Mouse (Mus musculus) midbrain, embryonic 16.5 days (tissue): ENCODE measurements around the gene Sprr4. TPM values are rescaled to one million over a fixed set of nuclear protein-coding genes. Genes with fewer than 3 reads are reported as not detected.

Experiments
- ATAC-seq: fragments of 200-750 bp; cut with Nextera tagmentation; 2 replicates; pipeline ENCODE4 v1.8.0; 2017; ENCODE audit warnings: moderate TSS enrichment
- H3K27ac ChIP-seq: fragments of 300-500 bp; sonication (generic); 2 replicates; pipeline ENCODE4 v1.5.1; 2014; ENCODE audit warnings: mild to moderate bottlenecking, low read length, mixed read lengths
- H3K27me3 ChIP-seq: fragments of 300-500 bp; sonication (generic); 2 replicates; pipeline ENCODE4 v1.6.1; 2014; ENCODE audit warnings: low read depth, low read length, mixed read lengths; ENCODE audit not compliant: control insufficient read depth, insufficient read depth
- H3K36me3 ChIP-seq: fragments of 300-500 bp; sonication (generic); 2 replicates; pipeline ENCODE4 v1.6.1; 2014; ENCODE audit warnings: mild to moderate bottlenecking, low read length, moderate library complexity, mixed read lengths; ENCODE audit not compliant: control insufficient read depth, insufficient read depth
- H3K4me1 ChIP-seq: fragments of 300-500 bp; sonication (generic); 2 replicates; pipeline ENCODE4 v1.6.1; 2014; ENCODE audit warnings: mild to moderate bottlenecking, low read length, mixed read lengths; ENCODE audit not compliant: control insufficient read depth, insufficient read depth
- H3K4me2 ChIP-seq: fragments of 300-500 bp; sonication (generic); 2 replicates; pipeline ENCODE4 v1.6.1; 2014; ENCODE audit warnings: mild to moderate bottlenecking, low read length, mixed read lengths
- H3K4me3 ChIP-seq: fragments of 300-500 bp; sonication (generic); 2 replicates; pipeline ENCODE4 v1.5.1; 2014; ENCODE audit warnings: low read depth, mild to moderate bottlenecking, low read length, moderate library complexity, mixed read lengths
- H3K9ac ChIP-seq: fragments of 300-500 bp; sonication (generic); 2 replicates; pipeline ENCODE4 v1.6.1; 2014; ENCODE audit warnings: low read depth, low read length, mixed read lengths
- H3K9me3 ChIP-seq: fragments of 300-500 bp; sonication (generic); replicated peaks from 2 replicates; pipeline ENCODE4 v1.6.1; 2014; ENCODE audit warnings: mild to moderate bottlenecking, low read length, mixed read lengths; ENCODE audit not compliant: control insufficient read depth, poor library complexity, severe bottlenecking
- WGBS: fragments of 180-500 bp; shearing (Covaris S2); extraction: QIAGEN DNeasy Blood & Tissue Kit; methylation state at CpG from one replicate; pipeline ENCODE4 v1.1.7; 2014; 5-methylcytosine and 5-hydroxymethylcytosine counted together
- polyA plus RNA-seq: library from polyadenylated mRNA; unstranded; fragments of >200 nt; fragmentation: Nextera tagmentation; extraction: Ambion mirVana; gene quantifications from 2 replicates; pipeline ENCODE4 v1.2.1, GENCODE M21; 2015

Sprr4 gene
- polyA plus RNA-seq, 1 experiment from 2014 or later: not detected

DNA sequence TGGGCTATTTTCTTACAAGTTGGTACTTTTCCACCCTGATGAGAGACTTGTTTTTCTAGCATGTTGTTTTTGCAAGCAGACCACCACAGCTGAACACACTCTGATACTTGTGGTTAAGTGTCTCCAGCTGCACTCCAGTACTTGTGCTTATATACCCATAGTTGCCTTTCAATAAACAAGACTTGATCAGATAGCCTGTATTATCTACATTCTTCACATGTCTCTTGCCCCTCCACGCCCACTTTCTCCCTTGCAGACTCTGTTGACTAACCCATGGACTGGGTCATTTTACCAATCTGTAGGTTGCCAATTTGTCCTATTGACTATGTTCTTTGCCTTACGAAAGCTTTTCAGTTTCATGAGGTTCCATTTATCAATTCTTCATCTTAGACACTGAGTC, 30.2 kb downstream of the Sprr4 start:
- H3K4me2 ChIP-seq: no peak overlapping the region
- 95% methylated on average over 2 of the region's 2 CpGs for whole genome bisulfite sequencing
- no peaks in the 10 kb centered on the region for H3K4me1 ChIP-seq
- H3K9ac ChIP-seq: no peak overlapping the region
- H3K36me3 ChIP-seq: no peaks in the 10 kb centered on the region
- H3K27me3 ChIP-seq: no peaks in the 10 kb centered on the region
- no peak overlapping the region for H3K27ac ChIP-seq
- no peak overlapping the region for H3K4me3 ChIP-seq
- no peaks in the 10 kb centered on the region for H3K9me3 ChIP-seq
- ATAC-seq: no peak

DNA sequence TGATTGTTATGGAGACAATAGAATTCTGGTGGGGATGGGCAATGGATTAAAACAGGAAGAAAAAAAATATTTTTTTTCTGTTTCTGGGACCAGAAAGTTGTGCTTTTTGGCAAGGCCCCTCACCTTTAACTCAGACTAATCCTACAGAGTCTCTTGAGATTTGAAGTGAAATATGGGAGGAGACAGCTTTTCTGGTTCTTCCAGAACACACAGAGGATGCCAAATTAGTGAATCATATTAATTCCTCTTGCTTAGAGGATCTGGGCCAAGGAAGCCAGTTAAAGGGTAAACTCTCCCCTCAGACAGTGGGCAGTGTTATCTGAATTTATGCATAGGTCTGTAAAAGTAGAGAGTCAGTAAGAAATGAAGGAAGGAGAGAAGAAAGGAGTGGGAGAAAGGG, 32.9 kb downstream of the Sprr4 start:
- H3K36me3 ChIP-seq: no peaks in the 10 kb centered on the region
- no peak overlapping the region for H3K4me2 ChIP-seq
- no peaks in the 10 kb centered on the region for H3K9me3 ChIP-seq
- H3K9ac ChIP-seq: no peak overlapping the region
- no peaks in the 10 kb centered on the region for H3K4me1 ChIP-seq
- no peak overlapping the region for H3K27ac ChIP-seq
- no peak for ATAC-seq
- H3K4me3 ChIP-seq: no peak overlapping the region
- no peaks in the 10 kb centered on the region for H3K27me3 ChIP-seq

DNA sequence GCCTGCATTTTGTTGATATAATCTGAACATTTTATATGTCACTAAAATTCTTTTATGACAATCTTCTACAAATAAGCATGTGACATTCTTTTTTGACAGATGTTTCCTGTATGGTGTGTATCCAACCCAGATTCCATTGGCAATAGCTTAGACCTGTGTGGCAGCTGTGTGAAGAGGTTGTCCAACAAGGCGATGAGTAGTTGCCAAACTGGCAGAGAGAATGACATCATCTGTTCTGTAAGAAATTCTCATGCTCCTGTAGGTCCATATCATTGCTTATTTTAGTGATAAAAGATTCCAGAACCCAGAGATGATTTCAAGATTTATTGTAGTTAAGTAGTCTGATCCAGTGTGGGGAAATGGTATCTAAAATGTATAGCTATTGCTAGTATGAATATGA, 33.7 kb downstream of the Sprr4 start:
- Histone ChIP-seq H3K4me2 (no peak overlapping the region), H3K27me3 (no peaks in the 10 kb centered on the region), H3K9me3 (no peaks in the 10 kb centered on the region), H3K27ac (no peak overlapping the region), H3K4me3 (no peak overlapping the region), H3K9ac (no peak overlapping the region), H3K4me1 (no peaks in the 10 kb centered on the region), H3K36me3 (no peaks in the 10 kb centered on the region)
- 90% methylated on average over 1 of the region's 1 CpGs for WGBS
- ATAC-seq: no peak

DNA sequence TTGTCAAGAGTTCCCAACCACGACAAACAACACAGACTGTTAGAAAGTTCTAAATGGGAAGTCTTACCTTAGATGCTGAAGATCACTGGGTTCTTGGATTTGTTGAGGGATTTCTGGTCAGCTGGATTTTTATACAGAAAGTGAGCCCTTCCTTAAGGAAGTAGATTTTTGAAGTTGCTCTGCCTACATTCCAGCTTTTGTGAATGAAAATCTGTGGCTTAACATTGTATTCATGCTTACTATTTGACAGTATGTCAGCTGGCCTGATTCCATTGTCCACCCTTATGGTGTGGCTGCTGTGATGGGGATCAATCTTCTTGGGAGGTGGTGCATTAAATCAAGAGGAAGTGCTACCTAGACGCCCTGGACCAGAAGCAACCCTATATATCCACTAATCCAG, 41.7 kb downstream of the Sprr4 start, which contains the start of gene Sprr3:
Gene Sprr3 (minus strand): TSS at position 101 of the 400 bp plus-strand sequence.
- no peak within 1 kb of the TSS for H3K27ac ChIP-seq
- WGBS: 74% methylated on average over 2 of the region's 2 CpGs
- H3K4me1 ChIP-seq: no peaks in the 10 kb centered on the region
- H3K9ac ChIP-seq: no peak within 1 kb of the TSS
- no peaks in the 10 kb centered on the region for H3K36me3 ChIP-seq
- no peaks in the 10 kb centered on the region for H3K27me3 ChIP-seq
- H3K4me3 ChIP-seq: no peak within 1 kb of the TSS
- ATAC-seq: no peak
- no peak within 1 kb of the TSS for H3K4me2 ChIP-seq
- no peaks in the 10 kb centered on the region for H3K9me3 ChIP-seq

DNA sequence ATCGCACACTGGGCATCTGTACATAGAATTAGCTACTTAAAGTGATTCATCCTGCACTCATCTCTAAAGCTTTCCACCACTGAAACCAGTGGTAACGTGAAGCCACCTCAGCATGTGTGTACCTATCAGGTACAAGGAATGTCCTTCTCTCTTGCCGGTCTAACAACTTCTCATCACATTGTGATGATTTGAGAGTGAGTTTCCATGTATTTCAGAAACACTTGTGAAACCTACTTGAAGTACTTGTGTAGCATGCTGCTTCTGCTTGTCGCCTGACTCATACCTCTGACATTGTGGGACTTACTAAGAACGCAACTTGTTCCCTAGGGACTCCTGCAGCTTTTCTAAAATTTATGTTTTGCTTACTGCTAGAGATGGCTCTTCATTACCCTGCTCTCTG, 45.1 kb downstream of the Sprr4 start:
- no peak overlapping the region for H3K27ac ChIP-seq
- no peaks in the 10 kb centered on the region for H3K4me1 ChIP-seq
- H3K9ac ChIP-seq: no peak overlapping the region
- no peaks in the 10 kb centered on the region for H3K9me3 ChIP-seq
- no peak for ATAC-seq
- H3K27me3 ChIP-seq: no peaks in the 10 kb centered on the region
- no peak overlapping the region for H3K4me3 ChIP-seq
- WGBS: 89% methylated on average over 5 of the region's 5 CpGs
- H3K4me2 ChIP-seq: no peak overlapping the region
- H3K36me3 ChIP-seq: no peaks in the 10 kb centered on the region

Other genes with a start within 250 kb of the Sprr4 start
- gene Sprr2a3, start 215.1 kb downstream of the Sprr4 start, polyA plus RNA-seq: not detected in 2 replicates
- gene Sprr2b, start 183.9 kb downstream of the Sprr4 start, polyA plus RNA-seq: not detected in 2 replicates
- gene Sprr2d, start 161.4 kb downstream of the Sprr4 start, polyA plus RNA-seq: not detected in 2 replicates
- not detected in 2 replicates for gene Sprr2e, start 148.3 kb downstream of the Sprr4 start, polyA plus RNA-seq
- gene Sprr2f, start 135.3 kb downstream of the Sprr4 start, polyA plus RNA-seq: not detected in 2 replicates
- gene Sprr2h, start 114.8 kb downstream of the Sprr4 start, polyA plus RNA-seq: not detected in 2 replicates
- gene Sprr2i, start 92.5 kb downstream of the Sprr4 start, polyA plus RNA-seq: not detected in 2 replicates
- gene Sprr2j-ps, start 82.4 kb downstream of the Sprr4 start, polyA plus RNA-seq: not detected in 2 replicates
- gene Gm9774, start 71.1 kb downstream of the Sprr4 start, polyA plus RNA-seq: 7.5 and 8.9 TPM in 2 replicates
- gene Sprr2k, start 67.9 kb downstream of the Sprr4 start, polyA plus RNA-seq: not detected in 2 replicates
- gene Sprr1b, start 61.7 kb downstream of the Sprr4 start, polyA plus RNA-seq: not detected in 2 replicates
- gene Sprr3, start 41.8 kb downstream of the Sprr4 start, polyA plus RNA-seq: not detected in 2 replicates
- 0.24 TPM in 1 of 2 replicates, not detected in the other for gene Sprr1a, start 14.6 kb downstream of the Sprr4 start, polyA plus RNA-seq
- gene 2310046K23Rik, start 34.0 kb upstream of the Sprr4 start, polyA plus RNA-seq: not detected in 2 replicates
- not detected in 2 replicates for gene Ivl, start 73.2 kb upstream of the Sprr4 start, polyA plus RNA-seq
- gene Smcp, start 88.5 kb upstream of the Sprr4 start, polyA plus RNA-seq: not detected in 2 replicates
- not detected in 2 replicates for gene 2210017I01Rik, start 107.0 kb upstream of the Sprr4 start, polyA plus RNA-seq
- not detected in 2 replicates for gene Lce6a, start 121.2 kb upstream of the Sprr4 start, polyA plus RNA-seq
- not detected in 2 replicates for gene Lce1a1, start 147.8 kb upstream of the Sprr4 start, polyA plus RNA-seq
- gene Lce1b, start 156.4 kb upstream of the Sprr4 start, polyA plus RNA-seq: not detected in 2 replicates
- not detected in 2 replicates for gene Lce1a2, start 169.8 kb upstream of the Sprr4 start, polyA plus RNA-seq
- not detected in 2 replicates for gene Lce1c, start 178.8 kb upstream of the Sprr4 start, polyA plus RNA-seq
- gene Lce1d, start 186.7 kb upstream of the Sprr4 start, polyA plus RNA-seq: not detected in 2 replicates
- not detected in 2 replicates for gene Lce1e, start 208.6 kb upstream of the Sprr4 start, polyA plus RNA-seq
- not detected in 2 replicates for gene Lce1f, start 219.9 kb upstream of the Sprr4 start, polyA plus RNA-seq
- not detected in 2 replicates for gene Gm38119, start 238.6 kb upstream of the Sprr4 start, polyA plus RNA-seq